Mouse (Mus musculus) neural tube, postnatal 0 days (tissue): ENCODE results near the gene Olfr1314. TPM values are rescaled to one million over a fixed set of nuclear protein-coding genes. Genes with fewer than 3 reads are reported as not detected.

Source experiments
- polyA plus RNA-seq: library from polyadenylated mRNA; unstranded; fragments of >200 nt; fragmentation: Nextera tagmentation; extraction: Ambion mirVana; gene quantifications from 2 replicates; pipeline ENCODE4 v1.2.1, GENCODE M21; 2015

Gene Olfr1314
- polyA plus RNA-seq = not detected in 2 replicates

GRCm38 (mm10) chr2:112096681-112097080, at the start of gene Olfr1314:
Olfr1314 (minus strand) TSS chr2:112096781.

GRCm38 (mm10) chr2:112140029-112140428, 43.4 kb upstream of the Olfr1314 start, which contains the start of gene Olfr1317:
Olfr1317 (plus strand) TSS chr2:112140329.

GRCm38 (mm10) chr2:112134877-112135276, 38.3 kb upstream of the Olfr1314 start, which contains the start of gene Olfr1316:
Olfr1316 (minus strand) TSS chr2:112134977.

GRCm38 (mm10) chr2:112115340-112115739, 18.8 kb upstream of the Olfr1314 start, which contains the start of gene Olfr1315-ps1:
Olfr1315-ps1 (minus strand) TSS chr2:112115440.

DNA sequence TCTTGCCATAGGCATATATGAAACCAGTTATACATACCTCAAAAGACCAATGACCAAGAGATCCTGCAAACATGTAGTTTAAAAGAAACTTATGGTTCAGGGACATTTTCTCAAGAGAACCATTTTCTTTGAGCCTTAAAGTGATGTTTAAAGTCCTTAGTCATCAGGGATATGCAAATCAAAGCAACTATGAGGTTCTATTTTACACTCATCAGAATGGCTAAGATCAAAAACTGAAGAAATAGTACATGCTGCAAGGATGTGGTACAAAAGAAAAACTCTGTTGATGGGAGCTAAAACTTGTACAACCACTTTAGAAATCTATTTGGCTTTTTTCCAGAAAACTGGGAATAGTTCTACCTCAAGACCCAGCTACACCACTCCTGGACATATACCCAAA, 18.8 kb downstream of the Olfr1314 start, which contains the start of gene Olfr1313:
TSS of gene Olfr1313 (minus strand) at position 101 of the 400 bp plus-strand sequence.

DNA sequence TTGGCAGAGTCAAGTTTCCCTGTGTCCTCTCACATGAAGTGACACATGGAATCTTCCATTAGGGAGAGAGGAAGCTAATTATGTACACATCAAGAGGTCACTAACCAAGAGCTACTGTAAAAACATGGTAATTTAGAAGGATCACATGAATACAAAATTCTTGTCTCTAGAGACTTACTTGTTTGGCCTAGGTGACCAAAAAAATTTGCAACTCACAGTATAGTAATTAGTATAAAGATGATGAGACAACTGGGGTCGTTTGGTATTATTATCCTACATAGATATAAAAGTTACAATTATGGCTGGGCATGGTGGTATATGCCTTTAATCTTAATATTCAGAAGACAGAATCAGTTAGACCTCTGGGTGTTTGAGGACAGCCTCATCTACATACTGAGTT, 46.4 kb downstream of the Olfr1314 start, which contains the start of gene Olfr1312:
TSS of gene Olfr1312 (minus strand) at position 101 of the 400 bp plus-strand sequence.

Other genes with a start within 250 kb of the Olfr1314 start
- gene Olfr1305, start 219.6 kb downstream of the Olfr1314 start, polyA plus RNA-seq = not detected in 2 replicates
- not detected in 2 replicates for gene Olfr1306, start 180.5 kb downstream of the Olfr1314 start, polyA plus RNA-seq
- 0.03 TPM in 1 of 2 replicates, not detected in the other for gene Olfr1307, start 147.3 kb downstream of the Olfr1314 start, polyA plus RNA-seq
- gene Olfr1308, start 131.8 kb downstream of the Olfr1314 start, polyA plus RNA-seq = not detected in 2 replicates
- not detected in 2 replicates for gene Olfr1309, start 106.5 kb downstream of the Olfr1314 start, polyA plus RNA-seq
- not detected in 2 replicates for gene Olfr1310, start 84.1 kb downstream of the Olfr1314 start, polyA plus RNA-seq
- not detected in 2 replicates for gene Olfr1311, start 72.4 kb downstream of the Olfr1314 start, polyA plus RNA-seq
- gene Olfr1312, start 46.5 kb downstream of the Olfr1314 start, polyA plus RNA-seq = not detected in 2 replicates
- gene Olfr1313, start 18.9 kb downstream of the Olfr1314 start, polyA plus RNA-seq = not detected in 2 replicates
- not detected in 2 replicates for gene Olfr1315-ps1, start 18.7 kb upstream of the Olfr1314 start, polyA plus RNA-seq
- not detected in 2 replicates for gene Olfr1316, start 38.2 kb upstream of the Olfr1314 start, polyA plus RNA-seq
- gene Olfr1317, start 43.5 kb upstream of the Olfr1314 start, polyA plus RNA-seq = not detected in 2 replicates
- gene Olfr1318, start 57.4 kb upstream of the Olfr1314 start, polyA plus RNA-seq = 0.04 TPM in 1 of 2 replicates, not detected in the other
- 30.5 and 31.2 TPM in 2 replicates for gene Lpcat4, start 142.7 kb upstream of the Olfr1314 start, polyA plus RNA-seq
- 0.06 and 0.10 TPM in 2 replicates for gene Nutm1, start 162.5 kb upstream of the Olfr1314 start, polyA plus RNA-seq
- gene Nop10, start 165.1 kb upstream of the Olfr1314 start, polyA plus RNA-seq = 192 and 212 TPM in 2 replicates
- gene Slc12a6, start 169.0 kb upstream of the Olfr1314 start, polyA plus RNA-seq = 12.4 and 14.3 TPM in 2 replicates
- gene Gm21985, start 169.5 kb upstream of the Olfr1314 start, polyA plus RNA-seq = not detected in 2 replicates